Mouse (Mus musculus): ENCODE results near the gene Gucy2c. TPM values are rescaled to one million over a fixed set of nuclear protein-coding genes. Genes with fewer than 3 reads are reported as not detected.

Gucy2c gene
- polyA plus RNA-seq, 1 experiment from 2014 or later: 0.10 TPM

GRCm38 (mm10) chr6:136809673-136810072 lies 28.1 kb upstream of the Gucy2c start:
- no peaks in the 10 kb centered on the region for H3K27me3 ChIP-seq (ENCODE audit: low read depth, poor library complexity, severe bottlenecking)

GRCm38 (mm10) chr6:136809077-136809476 lies 27.5 kb upstream of the Gucy2c start:
- Histone ChIP-seq H3K27ac (replicated peaks) (peak overlapping the region; percentile 85; the same call in 1 of the 2 replicates), H3K4me3 (peak overlapping the region; percentile 87), H3K4me1 (peaks cover 33% of the 10 kb centered on the region), H3K27me3 (ENCODE audit: low read depth, poor library complexity, severe bottlenecking) (no peaks in the 10 kb centered on the region), H3K36me3 (peaks cover 38% of the 10 kb centered on the region), H3K9me3 (replicated peaks) (no peaks in the 10 kb centered on the region)
- WGBS: 39% methylated on average over 14 of the region's 14 CpGs
- DNase-seq (ENCODE audit: low spot score): no peak

More at GRCm38 (mm10) chr6:136809673-136810072, 28.1 kb upstream of the Gucy2c start:
- WGBS: 86% methylated on average over 13 of the region's 13 CpGs
- no peak overlapping the region for H3K27ac ChIP-seq (replicated peaks)
- H3K4me3 ChIP-seq: peak overlapping the region; percentile 87; the same call in 1 of the 2 replicates
- H3K4me1 ChIP-seq: peaks cover 32% of the 10 kb centered on the region
- peaks cover 44% of the 10 kb centered on the region for H3K36me3 ChIP-seq
- no peak for DNase-seq (ENCODE audit: low spot score)
- no peaks in the 10 kb centered on the region for H3K9me3 ChIP-seq (replicated peaks)

- H3K4me1 ChIP-seq: peaks cover 33% of the 10 kb centered on the region
- H3K4me3 ChIP-seq: peak overlapping the region; percentile 87
- WGBS: under 1% methylated on average over 28 of the region's 28 CpGs
- H3K27ac ChIP-seq (replicated peaks): peak overlapping the region; percentile 85
- H3K36me3 ChIP-seq: peaks cover 33% of the 10 kb centered on the region
- H3K9me3 ChIP-seq (replicated peaks): no peaks in the 10 kb centered on the region
- peak; percentile 27 for DNase-seq (ENCODE audit: low spot score)
- no peaks in the 10 kb centered on the region for H3K27me3 ChIP-seq (ENCODE audit: low read depth, poor library complexity, severe bottlenecking)
Observed at GRCm38 (mm10) chr6:136808631-136809046, 27.1 kb upstream of the Gucy2c start.

GRCm38 (mm10) chr6:136808014-136808417 lies 26.5 kb upstream of the Gucy2c start, which contains the start of gene H2afj:
TSS of gene H2afj (plus strand) at chr6:136808244.
- Histone ChIP-seq H3K4me1 (peaks cover 39% of the 10 kb centered on the region), H3K9me3 (replicated peaks) (no peaks in the 10 kb centered on the region), H3K27ac (replicated peaks) (peak within 1 kb of the TSS; percentile 85), H3K4me3 (peak within 1 kb of the TSS; percentile 87), H3K36me3 (peaks cover 27% of the 10 kb centered on the region), H3K27me3 (ENCODE audit: low read depth, poor library complexity, severe bottlenecking) (no peaks in the 10 kb centered on the region)
- under 1% methylated on average over 34 of the region's 34 CpGs for WGBS
- peak; percentile 95 for DNase-seq (ENCODE audit: low spot score)

GRCm38 (mm10) chr6:136807395-136808013 lies 25.9 kb upstream of the Gucy2c start:
- WGBS: 23% methylated on average over 18 of the region's 18 CpGs
- Histone ChIP-seq H3K27me3 (ENCODE audit: low read depth, poor library complexity, severe bottlenecking) (no peaks in the 10 kb centered on the region), H3K9me3 (replicated peaks) (no peaks in the 10 kb centered on the region), H3K36me3 (peaks cover 22% of the 10 kb centered on the region), H3K4me1 (peaks cover 42% of the 10 kb centered on the region), H3K27ac (replicated peaks) (peak overlapping the region; percentile 83), H3K4me3 (peak overlapping the region; percentile 87)
- peak; percentile 38 for DNase-seq (ENCODE audit: low spot score)

GRCm38 (mm10) chr6:136806819-136807218 lies 25.3 kb upstream of the Gucy2c start:
- Histone ChIP-seq H3K9me3 (replicated peaks) (no peaks in the 10 kb centered on the region), H3K4me1 (peaks cover 42% of the 10 kb centered on the region), H3K27ac (replicated peaks) (0 out of 2 replicates have a peak overlapping the region, but pooled peaks have one; percentile 38), H3K4me3 (no peak overlapping the region), H3K36me3 (peaks cover 15% of the 10 kb centered on the region), H3K27me3 (ENCODE audit: low read depth, poor library complexity, severe bottlenecking) (no peaks in the 10 kb centered on the region)
- DNase-seq (ENCODE audit: low spot score): no peak
- 64% methylated on average over 5 of the region's 5 CpGs for WGBS

GRCm38 (mm10) chr6:136805409-136805775 lies 23.8 kb upstream of the Gucy2c start:
- no peaks in the 10 kb centered on the region for H3K27me3 ChIP-seq (ENCODE audit: low read depth, poor library complexity, severe bottlenecking)
- H3K36me3 ChIP-seq: peaks cover 6% of the 10 kb centered on the region
- H3K4me3 ChIP-seq: no peak overlapping the region
- 95% methylated on average over 1 of the region's 1 CpGs for WGBS
- no peak overlapping the region for H3K27ac ChIP-seq (replicated peaks)
- no peaks in the 10 kb centered on the region for H3K9me3 ChIP-seq (replicated peaks)
- DNase-seq (ENCODE audit: low spot score): no peak
- peaks cover 42% of the 10 kb centered on the region for H3K4me1 ChIP-seq

- Histone ChIP-seq H3K4me3 (peak overlapping the region; percentile 79), H3K4me1 (peaks cover 41% of the 10 kb centered on the region), H3K36me3 (peaks cover 2% of the 10 kb centered on the region; the same call in 1 of the 2 replicates), H3K27me3 (ENCODE audit: low read depth, poor library complexity, severe bottlenecking) (no peaks in the 10 kb centered on the region), H3K27ac (replicated peaks) (peak overlapping the region; percentile 100), H3K9me3 (replicated peaks) (no peaks in the 10 kb centered on the region)
- no peak for DNase-seq (ENCODE audit: low spot score)
- 44% methylated on average over 9 of the region's 9 CpGs for WGBS
Observed at GRCm38 (mm10) chr6:136804705-136805408, 23.3 kb upstream of the Gucy2c start.

- H3K4me1 ChIP-seq: peaks cover 33% of the 10 kb centered on the region
- H3K4me3 ChIP-seq: peak within 1 kb of the TSS; percentile 79
- no peaks in the 10 kb centered on the region for H3K36me3 ChIP-seq
- H3K27me3 ChIP-seq (ENCODE audit: low read depth, poor library complexity, severe bottlenecking): no peaks in the 10 kb centered on the region
- H3K9me3 ChIP-seq (replicated peaks): no peaks in the 10 kb centered on the region
- DNase-seq (ENCODE audit: low spot score): peak; percentile 89
- WGBS: under 1% methylated on average over 50 of the region's 50 CpGs
- peak within 1 kb of the TSS; percentile 100 for H3K27ac ChIP-seq (replicated peaks)
Observed at GRCm38 (mm10) chr6:136803739-136804633, 22.4 kb upstream of the Gucy2c start, which contains the start of gene Hist4h4. TSS of gene Hist4h4 (minus strand) at chr6:136804415.

GRCm38 (mm10) chr6:136803093-136803738 lies 21.7 kb upstream of the Gucy2c start:
- no peak for DNase-seq (ENCODE audit: low spot score)
- no peaks in the 10 kb centered on the region for H3K9me3 ChIP-seq (replicated peaks)
- 28% methylated on average over 12 of the region's 12 CpGs for WGBS
- no peaks in the 10 kb centered on the region for H3K27me3 ChIP-seq (ENCODE audit: low read depth, poor library complexity, severe bottlenecking)
- H3K27ac ChIP-seq (replicated peaks): peak overlapping the region; percentile 100
- H3K4me3 ChIP-seq: peak overlapping the region; percentile 79
- no peaks in the 10 kb centered on the region for H3K36me3 ChIP-seq
- H3K4me1 ChIP-seq: peaks cover 28% of the 10 kb centered on the region

GRCm38 (mm10) chr6:136801274-136801673 lies 19.7 kb upstream of the Gucy2c start:
- WGBS: 89% methylated on average over 6 of the region's 6 CpGs
- Histone ChIP-seq H3K4me1 (peaks cover 15% of the 10 kb centered on the region), H3K36me3 (no peaks in the 10 kb centered on the region), H3K9me3 (replicated peaks) (no peaks in the 10 kb centered on the region), H3K27me3 (ENCODE audit: low read depth, poor library complexity, severe bottlenecking) (no peaks in the 10 kb centered on the region), H3K4me3 (no peak overlapping the region), H3K27ac (replicated peaks) (no peak overlapping the region)
- no peak for DNase-seq (ENCODE audit: low spot score)

GRCm38 (mm10) chr6:136800710-136801109 lies 19.1 kb upstream of the Gucy2c start:
- no peaks in the 10 kb centered on the region for H3K36me3 ChIP-seq
- H3K4me1 ChIP-seq: peaks cover 15% of the 10 kb centered on the region
- no peaks in the 10 kb centered on the region for H3K27me3 ChIP-seq (ENCODE audit: low read depth, poor library complexity, severe bottlenecking)
- no peaks in the 10 kb centered on the region for H3K9me3 ChIP-seq (replicated peaks)
- no peak for DNase-seq (ENCODE audit: low spot score)
- H3K4me3 ChIP-seq: no peak overlapping the region
- H3K27ac ChIP-seq (replicated peaks): no peak overlapping the region
- 93% methylated on average over 8 of the region's 8 CpGs for WGBS
